Mouse (Mus musculus) embryonic facial prominence, embryonic 12.5 days (tissue): Measurements from ENCODE around the gene Atp6v0c. TPM values are rescaled to one million over a fixed set of nuclear protein-coding genes. Genes with fewer than 3 reads are reported as not detected.

ENCODE experiments used
- ATAC-seq: fragments of 200-750 bp; cut with Nextera tagmentation; 2 replicates; pipeline ENCODE4 v1.8.0; 2017; ENCODE audit not compliant: insufficient number of reproducible peaks, insufficient read depth, low FRiP score, low TSS enrichment
- H3K27ac ChIP-seq: fragments of 300-500 bp; sonication (generic); 2 replicates; pipeline ENCODE4 v1.5.1; 2016; ENCODE audit warnings: mild to moderate bottlenecking
- H3K27me3 ChIP-seq: fragments of 300-500 bp; sonication (generic); 2 replicates; pipeline ENCODE4 v1.6.1; 2016; ENCODE audit warnings: mild to moderate bottlenecking, moderate library complexity
- H3K36me3 ChIP-seq: fragments of 300-500 bp; sonication (generic); 2 replicates; pipeline ENCODE4 v1.6.1; 2016; ENCODE audit warnings: mild to moderate bottlenecking
- H3K4me1 ChIP-seq: fragments of 300-500 bp; sonication (generic); 2 replicates; pipeline ENCODE4 v1.6.1; 2016
- H3K4me2 ChIP-seq: fragments of 300-500 bp; sonication (generic); replicated peaks from 2 replicates; pipeline ENCODE4 v1.6.1; 2016; ENCODE audit warnings: mild to moderate bottlenecking, moderate library complexity
- H3K4me3 ChIP-seq: fragments of 300-500 bp; sonication (generic); 2 replicates; pipeline ENCODE4 v1.5.1; 2016; ENCODE audit warnings: mild to moderate bottlenecking
- H3K9ac ChIP-seq: fragments of 300-500 bp; sonication (generic); 2 replicates; pipeline ENCODE4 v1.6.1; 2016; ENCODE audit warnings: mild to moderate bottlenecking, moderate library complexity
- H3K9me3 ChIP-seq: fragments of 300-500 bp; sonication (generic); 2 replicates; pipeline ENCODE4 v1.6.1; 2016; ENCODE audit warnings: mild to moderate bottlenecking, moderate library complexity
- WGBS: fragments of 180-500 bp; shearing (Covaris S2); methylation state at CpG from one replicate; pipeline ENCODE4 v1.1.7; 2016; 5-methylcytosine and 5-hydroxymethylcytosine counted together
- polyA plus RNA-seq: library from polyadenylated mRNA; unstranded; fragments of >200 nt; fragmentation: Nextera tagmentation; extraction: Ambion mirVana; gene quantifications from 2 replicates; pipeline ENCODE4 v1.2.1, GENCODE M21; 2016

Atp6v0c gene
- polyA plus RNA-seq, 1 experiment from 2014 or later = 445 TPM

GRCm38 (mm10) chr17:24195349-24195748 is 25.8 kb upstream of the Atp6v0c start:
- WGBS = 62% methylated on average over 2 of the region's 2 CpGs
- ATAC-seq = no peak
- H3K4me1 ChIP-seq = peaks cover 7% of the 10 kb centered on the region

GRCm38 (mm10) chr17:24193769-24194168 is 24.3 kb upstream of the Atp6v0c start:
- Histone ChIP-seq H3K4me1 (peaks cover 7% of the 10 kb centered on the region), H3K9me3 (no peaks in the 10 kb centered on the region), H3K27ac (no peak overlapping the region), H3K36me3 (peaks cover 1% of the 10 kb centered on the region), H3K4me3 (no peak overlapping the region), H3K27me3 (no peaks in the 10 kb centered on the region), H3K4me2 (no peak overlapping the region), H3K9ac (no peak overlapping the region)
- no peak for ATAC-seq
- 79% methylated on average over 5 of the region's 5 CpGs for WGBS

More at GRCm38 (mm10) chr17:24195349-24195748, 25.8 kb upstream of the Atp6v0c start:
- no peak overlapping the region for H3K27ac ChIP-seq
- no peak overlapping the region for H3K4me2 ChIP-seq
- no peaks in the 10 kb centered on the region for H3K27me3 ChIP-seq
- no peaks in the 10 kb centered on the region for H3K36me3 ChIP-seq
- H3K9ac ChIP-seq = no peak overlapping the region
- no peak overlapping the region for H3K4me3 ChIP-seq
- no peaks in the 10 kb centered on the region for H3K9me3 ChIP-seq

GRCm38 (mm10) chr17:24193268-24193667 is 23.8 kb upstream of the Atp6v0c start:
- Histone ChIP-seq H3K9ac (no peak overlapping the region), H3K9me3 (no peaks in the 10 kb centered on the region), H3K36me3 (peaks cover 4% of the 10 kb centered on the region), H3K4me1 (peaks cover 7% of the 10 kb centered on the region), H3K4me2 (no peak overlapping the region), H3K27me3 (no peaks in the 10 kb centered on the region), H3K4me3 (no peak overlapping the region), H3K27ac (no peak overlapping the region)
- WGBS = 84% methylated on average over 8 of the region's 8 CpGs
- no peak for ATAC-seq

DNA sequence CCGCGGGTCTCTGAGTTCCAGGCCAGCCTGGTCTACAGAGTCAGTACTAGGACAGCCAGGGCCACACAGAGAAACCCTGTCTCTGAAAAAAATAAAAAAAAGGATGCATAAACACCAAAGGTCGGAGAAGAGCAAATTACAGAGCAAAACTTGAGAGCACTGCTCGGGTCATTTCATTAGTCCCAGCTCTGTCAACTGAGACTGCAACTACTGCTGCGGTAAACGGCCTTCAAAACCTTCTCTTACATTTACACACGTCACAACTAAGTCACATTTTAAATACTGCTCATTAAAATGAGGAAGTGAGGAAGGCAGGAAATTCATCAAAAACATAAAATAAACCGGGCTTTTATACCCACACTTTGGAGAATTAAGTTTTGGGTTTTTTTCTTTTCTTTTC is 23.3 kb upstream of the Atp6v0c start:
- no peaks in the 10 kb centered on the region for H3K27me3 ChIP-seq
- H3K27ac ChIP-seq = no peak overlapping the region
- peaks cover 7% of the 10 kb centered on the region for H3K4me1 ChIP-seq
- H3K9ac ChIP-seq = no peak overlapping the region
- 72% methylated on average over 8 of the region's 8 CpGs for WGBS
- H3K4me3 ChIP-seq = no peak overlapping the region
- no peak for ATAC-seq
- H3K36me3 ChIP-seq = peaks cover 4% of the 10 kb centered on the region
- no peaks in the 10 kb centered on the region for H3K9me3 ChIP-seq
- H3K4me2 ChIP-seq = no peak overlapping the region

DNA sequence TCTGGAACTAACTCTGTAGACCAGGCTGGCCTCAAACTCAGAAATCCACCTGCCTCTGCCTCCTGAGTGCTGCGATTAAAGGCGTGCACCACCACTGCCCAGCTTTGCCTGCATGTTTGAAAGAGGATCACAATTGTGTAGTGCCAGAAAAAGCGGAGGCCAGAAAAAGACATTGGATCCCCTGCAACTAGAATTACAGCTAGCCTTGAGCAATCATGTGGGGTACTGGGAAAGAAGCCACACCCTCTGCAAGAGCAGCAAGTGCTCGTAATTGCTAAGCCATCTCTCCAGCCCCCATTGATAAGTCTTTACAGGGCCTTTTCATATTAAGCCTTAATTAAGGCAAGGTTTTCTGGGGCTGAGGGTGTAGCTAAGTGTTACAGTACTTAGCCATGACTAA is 22.0 kb upstream of the Atp6v0c start:
- Histone ChIP-seq H3K9me3 (no peaks in the 10 kb centered on the region), H3K4me1 (peaks cover 7% of the 10 kb centered on the region), H3K27me3 (no peaks in the 10 kb centered on the region), H3K4me2 (no peak overlapping the region), H3K4me3 (no peak overlapping the region), H3K36me3 (peaks cover 4% of the 10 kb centered on the region), H3K9ac (no peak overlapping the region), H3K27ac (no peak overlapping the region)
- 76% methylated on average over 4 of the region's 4 CpGs for WGBS
- ATAC-seq = no peak

DNA sequence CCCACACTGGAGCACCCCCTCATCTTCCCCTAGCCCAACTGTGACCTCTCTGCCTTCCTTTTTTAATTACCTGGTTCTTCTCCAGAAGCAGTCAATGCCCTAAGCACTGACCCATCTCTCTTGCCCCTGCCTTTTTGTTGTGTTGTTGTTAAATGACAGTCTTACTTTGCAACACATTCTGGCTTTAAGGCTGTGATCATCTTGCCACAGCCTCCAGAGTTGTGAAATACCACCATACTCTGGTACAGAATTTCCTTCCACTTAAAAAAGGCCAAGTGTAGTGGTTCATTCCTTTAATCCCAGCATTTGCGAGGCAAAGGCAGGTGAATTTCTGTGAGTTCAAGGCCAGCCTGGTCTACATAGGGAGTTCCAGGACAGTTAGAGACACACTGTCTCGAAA is 21.4 kb upstream of the Atp6v0c start:
- no peaks in the 10 kb centered on the region for H3K27me3 ChIP-seq
- WGBS = 78% methylated on average over 2 of the region's 2 CpGs
- no peak overlapping the region for H3K4me3 ChIP-seq
- no peaks in the 10 kb centered on the region for H3K9me3 ChIP-seq
- ATAC-seq = no peak
- peaks cover 7% of the 10 kb centered on the region for H3K4me1 ChIP-seq
- no peak overlapping the region for H3K4me2 ChIP-seq
- no peak overlapping the region for H3K27ac ChIP-seq
- H3K9ac ChIP-seq = no peak overlapping the region
- peaks cover 6% of the 10 kb centered on the region for H3K36me3 ChIP-seq

GRCm38 (mm10) chr17:24174259-24174658 is 4.8 kb upstream of the Atp6v0c start:
- Histone ChIP-seq H3K9ac (no peak overlapping the region), H3K27ac (no peak overlapping the region), H3K27me3 (no peaks in the 10 kb centered on the region), H3K4me2 (no peak overlapping the region), H3K9me3 (no peaks in the 10 kb centered on the region), H3K36me3 (no peaks in the 10 kb centered on the region), H3K4me3 (no peak overlapping the region), H3K4me1 (peaks cover 5% of the 10 kb centered on the region; the same call in 1 of the 2 replicates)
- 77% methylated on average over 3 of the region's 3 CpGs for WGBS
- ATAC-seq = no peak

GRCm38 (mm10) chr17:24173423-24173822 is 3.9 kb upstream of the Atp6v0c start:
- 3% methylated on average over 3 of the region's 3 CpGs for WGBS
- peaks cover 5% of the 10 kb centered on the region; the same call in 1 of the 2 replicates for H3K4me1 ChIP-seq

DNA sequence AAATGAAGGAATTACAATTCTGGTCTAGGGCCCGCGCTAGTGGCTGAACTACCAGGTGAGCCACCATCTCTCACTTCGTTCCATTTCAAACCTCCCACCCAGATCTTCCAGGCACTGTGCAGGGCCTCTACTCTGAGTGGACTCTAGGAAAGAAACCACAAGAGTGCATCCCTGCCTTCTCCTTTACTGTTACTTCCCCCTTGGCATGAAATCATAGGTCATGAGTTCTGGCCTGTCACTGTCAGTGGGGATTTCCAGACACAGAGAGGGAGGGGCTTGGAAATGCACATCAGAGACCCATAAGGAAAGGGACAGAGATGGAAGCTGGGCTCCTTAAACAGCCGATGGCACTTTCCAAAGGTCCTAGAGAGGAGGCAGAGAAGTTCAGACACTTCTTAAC is 2.2 kb upstream of the Atp6v0c start:
- Histone ChIP-seq H3K9ac (no peak overlapping the region), H3K36me3 (peaks cover 6% of the 10 kb centered on the region; the same call in 1 of the 2 replicates), H3K27me3 (no peaks in the 10 kb centered on the region), H3K4me1 (peaks cover 15% of the 10 kb centered on the region), H3K4me2 (no peak overlapping the region), H3K9me3 (no peaks in the 10 kb centered on the region), H3K27ac (no peak overlapping the region), H3K4me3 (no peak overlapping the region)
- WGBS = 82% methylated on average over 4 of the region's 4 CpGs
- no peak for ATAC-seq

More at GRCm38 (mm10) chr17:24173423-24173822, 3.9 kb upstream of the Atp6v0c start:
- no peak overlapping the region for H3K27ac ChIP-seq
- H3K36me3 ChIP-seq = no peaks in the 10 kb centered on the region
- H3K4me3 ChIP-seq = no peak overlapping the region
- no peaks in the 10 kb centered on the region for H3K9me3 ChIP-seq
- H3K4me2 ChIP-seq = no peak overlapping the region
- no peaks in the 10 kb centered on the region for H3K27me3 ChIP-seq
- no peak overlapping the region for H3K9ac ChIP-seq
- no peak for ATAC-seq

DNA sequence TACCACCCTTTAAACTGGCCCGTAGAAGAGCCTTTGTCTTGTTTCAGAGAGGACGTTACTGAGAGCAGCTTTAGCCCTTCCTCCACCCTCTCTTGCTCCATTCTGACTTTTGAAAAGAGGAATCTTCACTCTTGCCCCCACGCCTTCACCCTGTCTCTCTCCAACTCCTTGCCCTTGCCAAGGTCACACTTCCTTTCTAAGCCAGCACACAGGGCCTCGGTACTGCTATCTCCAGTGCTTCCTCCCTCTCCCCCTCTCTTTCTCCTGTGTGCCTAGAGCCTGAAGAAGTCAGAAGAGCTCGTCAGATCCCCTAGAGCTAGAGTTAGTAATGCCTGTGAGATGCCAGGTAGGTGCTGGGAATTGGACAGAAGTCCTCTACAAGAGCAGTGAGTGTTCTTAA is 1.2 kb upstream of the Atp6v0c start:
- Histone ChIP-seq H3K9ac (no peak overlapping the region), H3K4me3 (no peak overlapping the region), H3K4me1 (peaks cover 15% of the 10 kb centered on the region), H3K27ac (peak overlapping the region; percentile 7; the same call in 1 of the 2 replicates), H3K9me3 (no peaks in the 10 kb centered on the region), H3K4me2 (0 out of 2 replicates have a peak overlapping the region, but pooled peaks have one; percentile 83), H3K36me3 (peaks cover 10% of the 10 kb centered on the region; the same call in 1 of the 2 replicates), H3K27me3 (no peaks in the 10 kb centered on the region)
- no peak for ATAC-seq
- 77% methylated on average over 5 of the region's 5 CpGs for WGBS

- Histone ChIP-seq H3K36me3 (peaks cover 15% of the 10 kb centered on the region), H3K4me2 (peak overlapping the region; percentile 83), H3K27me3 (no peaks in the 10 kb centered on the region), H3K4me3 (peak overlapping the region; percentile 91), H3K27ac (peak overlapping the region; percentile 7; the same call in 1 of the 2 replicates), H3K9ac (peak overlapping the region; percentile 86; the same call in 1 of the 2 replicates), H3K9me3 (no peaks in the 10 kb centered on the region), H3K4me1 (peaks cover 15% of the 10 kb centered on the region)
- WGBS = 74% methylated on average over 3 of the region's 3 CpGs
- no peak for ATAC-seq
Observed at GRCm38 (mm10) chr17:24170125-24170524, 623 bp upstream of the Atp6v0c start.

- H3K4me3 ChIP-seq = peak overlapping the region; percentile 91
- peaks cover 22% of the 10 kb centered on the region for H3K36me3 ChIP-seq
- peak overlapping the region; percentile 86 for H3K9ac ChIP-seq
- no peaks in the 10 kb centered on the region for H3K9me3 ChIP-seq
- WGBS = under 1% methylated on average over 41 of the region's 41 CpGs
- peak overlapping the region; percentile 95 for H3K27ac ChIP-seq
- H3K4me2 ChIP-seq = peak overlapping the region; percentile 83
- H3K27me3 ChIP-seq = no peaks in the 10 kb centered on the region
- peaks cover 15% of the 10 kb centered on the region for H3K4me1 ChIP-seq
- ATAC-seq = peak; percentile 57
Observed at GRCm38 (mm10) chr17:24168590-24169277, 768 bp downstream of the Atp6v0c start.
